Mouse (Mus musculus) heart, embryonic 15.5 days (tissue): ENCODE data around the gene Tmc5. TPM values are rescaled to one million over a fixed set of nuclear protein-coding genes. Genes with fewer than 3 reads are reported as not detected.

ENCODE experiments used
- ATAC-seq: fragments of 200-750 bp; cut with Nextera tagmentation; replicated peaks from 2 replicates; pipeline ENCODE4 v1.8.0; 2017; ENCODE audit warnings: low read depth, moderate TSS enrichment; ENCODE audit not compliant: insufficient number of reproducible peaks, insufficient read depth, low FRiP score
- H3K27ac ChIP-seq: fragments of 300-500 bp; sonication (generic); 2 replicates; pipeline ENCODE4 v1.5.1; 2015; ENCODE audit warnings: mild to moderate bottlenecking, inconsistent platforms
- H3K27me3 ChIP-seq: fragments of 300-500 bp; sonication (generic); 2 replicates; pipeline ENCODE4 v1.6.1; 2015; ENCODE audit warnings: inconsistent platforms
- H3K36me3 ChIP-seq: fragments of 300-500 bp; sonication (generic); 2 replicates; pipeline ENCODE4 v1.6.1; 2015; ENCODE audit warnings: mild to moderate bottlenecking, inconsistent platforms
- H3K4me1 ChIP-seq: fragments of 300-500 bp; sonication (generic); replicated peaks from 2 replicates; pipeline ENCODE4 v1.6.1; 2015; ENCODE audit warnings: inconsistent platforms
- H3K4me2 ChIP-seq: fragments of 300-500 bp; sonication (generic); 2 replicates; pipeline ENCODE4 v1.6.1; 2015; ENCODE audit warnings: inconsistent platforms, mild to moderate bottlenecking, moderate library complexity
- H3K4me3 ChIP-seq: fragments of 300-500 bp; sonication (generic); 2 replicates; pipeline ENCODE4 v1.5.1; 2015; ENCODE audit warnings: mild to moderate bottlenecking, inconsistent platforms
- H3K9ac ChIP-seq: fragments of 300-500 bp; sonication (generic); 2 replicates; pipeline ENCODE4 v1.6.1; 2015; ENCODE audit warnings: mild to moderate bottlenecking, inconsistent platforms
- H3K9me3 ChIP-seq: fragments of 300-500 bp; sonication (generic); replicated peaks from 2 replicates; pipeline ENCODE4 v1.6.1; 2016; ENCODE audit warnings: inconsistent platforms
- WGBS: fragments of 180-500 bp; shearing (Covaris S2); methylation state at CpG from one replicate; pipeline ENCODE4 v1.1.7; 2015; ENCODE audit warnings: mixed read lengths; 5-methylcytosine and 5-hydroxymethylcytosine counted together
- polyA plus RNA-seq: library from polyadenylated mRNA; unstranded; fragments of >200 nt; fragmentation: Nextera tagmentation; extraction: Ambion mirVana; gene quantifications from 2 replicates; pipeline ENCODE4 v1.2.1, GENCODE M21; 2015

Tmc5 gene
- polyA plus RNA-seq, 1 experiment from 2014 or later = 0.19 TPM

DNA sequence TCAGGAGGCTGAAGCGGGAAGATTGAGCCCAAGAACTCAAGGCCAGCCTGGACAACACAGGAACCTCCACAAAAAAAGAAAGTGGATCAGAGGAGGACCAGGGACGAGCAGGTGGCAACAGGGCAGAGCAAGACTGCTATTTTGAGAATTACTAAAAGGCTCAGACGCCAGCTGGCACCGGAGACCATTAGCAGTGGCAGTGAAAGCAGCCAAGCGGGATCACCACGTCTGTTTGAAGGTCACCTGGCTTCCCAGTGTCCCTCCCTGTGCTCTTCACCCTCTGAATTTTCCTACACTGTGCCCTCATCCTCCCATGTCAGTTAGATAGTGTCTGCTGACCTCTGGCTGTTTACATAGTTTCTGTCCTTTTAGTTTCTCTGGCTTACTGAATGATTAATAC, 11.2 kb upstream of the Tmc5 start:
- WGBS = 54% methylated on average over 6 of the region's 6 CpGs
- Histone ChIP-seq H3K4me1 (peaks cover 11% of the 10 kb centered on the region), H3K27ac (no peak overlapping the region), H3K9ac (no peak overlapping the region), H3K36me3 (no peaks in the 10 kb centered on the region), H3K4me2 (no peak overlapping the region), H3K27me3 (peaks cover 12% of the 10 kb centered on the region), H3K9me3 (no peaks in the 10 kb centered on the region), H3K4me3 (no peak overlapping the region)
- no peak for ATAC-seq

DNA sequence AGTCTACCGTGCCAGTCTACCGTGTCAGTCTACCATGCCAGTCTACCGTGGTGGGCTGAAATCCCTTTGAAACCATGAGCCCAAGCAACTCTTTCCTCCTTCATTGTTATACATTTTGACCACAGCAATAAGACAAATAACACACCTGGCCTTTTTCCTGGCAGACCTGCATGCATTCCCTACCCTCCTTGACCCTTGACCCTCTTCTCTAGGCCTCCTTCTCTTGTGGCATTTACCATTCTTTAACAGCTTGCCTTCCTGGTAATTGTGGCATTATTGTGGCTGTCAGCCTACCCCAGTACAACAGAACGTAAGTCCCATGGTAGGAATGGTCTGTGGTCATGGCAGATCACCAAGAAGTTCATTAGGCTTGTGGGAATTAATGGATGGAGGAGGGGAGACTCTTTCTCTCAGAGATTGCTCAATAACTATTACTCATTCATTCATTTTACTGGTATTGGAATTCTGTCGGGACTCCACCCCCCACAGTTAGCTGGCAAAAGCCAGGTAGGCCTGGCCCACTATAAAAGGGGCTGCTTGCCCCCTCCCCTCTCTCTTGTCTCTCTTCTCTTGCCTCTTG, 6.3 kb upstream of the Tmc5 start:
- Histone ChIP-seq H3K9ac (no peak overlapping the region), H3K27me3 (peaks cover 43% of the 10 kb centered on the region), H3K4me1 (peaks cover 20% of the 10 kb centered on the region), H3K9me3 (no peaks in the 10 kb centered on the region), H3K36me3 (no peaks in the 10 kb centered on the region), H3K27ac (no peak overlapping the region), H3K4me2 (no peak overlapping the region), H3K4me3 (no peak overlapping the region)
- WGBS = 91% methylated on average over 5 of the region's 5 CpGs
- ATAC-seq = no peak

DNA sequence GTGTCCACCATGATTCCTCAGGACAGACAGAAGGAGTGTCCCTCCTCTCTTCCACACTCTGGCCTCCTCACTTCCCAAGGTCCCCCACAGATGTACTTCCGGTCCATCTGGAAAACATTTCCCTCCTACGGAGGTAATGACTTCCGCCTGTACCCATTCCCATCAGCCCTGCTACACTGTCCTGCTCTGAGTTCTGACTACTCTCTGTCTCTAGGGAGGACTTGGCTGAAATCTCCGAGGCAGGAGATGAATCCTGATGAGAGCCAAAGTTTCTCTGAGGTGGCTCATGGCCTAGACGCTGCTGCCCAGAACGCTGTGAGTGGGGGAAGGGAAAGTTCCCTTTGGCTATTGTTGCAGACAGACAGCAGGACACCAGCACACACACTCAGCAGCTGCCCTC, 5.0 kb upstream of the Tmc5 start:
- H3K9ac ChIP-seq = no peak overlapping the region
- peaks cover 56% of the 10 kb centered on the region for H3K27me3 ChIP-seq
- ATAC-seq = no peak
- no peaks in the 10 kb centered on the region for H3K9me3 ChIP-seq
- 33% methylated on average over 6 of the region's 6 CpGs for WGBS
- peaks cover 23% of the 10 kb centered on the region for H3K4me1 ChIP-seq
- H3K27ac ChIP-seq = no peak overlapping the region
- H3K4me3 ChIP-seq = no peak overlapping the region
- H3K36me3 ChIP-seq = no peaks in the 10 kb centered on the region
- no peak overlapping the region for H3K4me2 ChIP-seq

DNA sequence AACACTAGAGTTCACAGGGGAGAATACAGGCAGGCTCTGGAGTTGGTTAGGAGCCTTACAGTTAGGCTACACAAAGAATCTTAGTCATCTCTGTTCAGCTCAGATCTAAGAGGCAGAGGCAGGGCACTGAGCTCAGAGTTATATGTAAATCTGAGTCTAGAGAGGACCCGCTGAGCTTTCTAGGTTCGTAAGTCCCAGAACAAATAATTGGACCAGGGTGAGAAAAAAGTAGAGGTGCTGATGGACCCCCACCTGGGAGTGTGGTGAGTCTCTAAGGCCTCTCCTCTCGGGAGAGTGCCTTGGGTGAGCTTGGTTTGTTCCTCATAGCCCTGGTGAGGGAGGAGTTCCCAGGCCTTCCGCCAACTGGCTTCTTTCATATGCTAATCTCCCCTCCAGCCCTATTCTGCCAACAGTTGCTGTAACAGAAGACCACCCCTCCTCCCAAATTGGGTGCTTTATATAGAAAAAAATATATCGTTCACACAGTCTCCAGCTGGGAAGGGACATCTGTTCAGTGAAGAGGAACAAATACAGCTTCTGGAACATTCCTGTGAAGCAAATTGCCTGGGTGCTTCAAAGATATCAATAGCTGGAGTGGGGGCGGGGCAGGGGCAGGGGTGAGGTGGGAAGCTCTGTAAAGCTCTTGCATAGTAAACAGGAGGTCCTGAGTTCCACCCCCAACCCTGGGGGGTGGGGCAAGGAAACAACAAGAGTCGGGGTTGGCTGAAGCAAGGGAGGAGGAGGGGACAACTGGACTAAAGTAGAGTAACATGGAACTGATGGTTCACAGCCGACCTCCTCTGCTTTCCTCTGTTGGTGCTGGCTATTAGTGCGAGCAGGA, 3.3 kb upstream of the Tmc5 start:
- no peaks in the 10 kb centered on the region for H3K9me3 ChIP-seq
- no peak overlapping the region for H3K4me2 ChIP-seq
- WGBS = 14% methylated on average over 9 of the region's 9 CpGs
- peaks cover 27% of the 10 kb centered on the region for H3K4me1 ChIP-seq
- no peak overlapping the region for H3K27ac ChIP-seq
- no peak overlapping the region for H3K4me3 ChIP-seq
- ATAC-seq = no peak
- no peak overlapping the region for H3K9ac ChIP-seq
- no peaks in the 10 kb centered on the region for H3K36me3 ChIP-seq
- H3K27me3 ChIP-seq = peaks cover 71% of the 10 kb centered on the region

DNA sequence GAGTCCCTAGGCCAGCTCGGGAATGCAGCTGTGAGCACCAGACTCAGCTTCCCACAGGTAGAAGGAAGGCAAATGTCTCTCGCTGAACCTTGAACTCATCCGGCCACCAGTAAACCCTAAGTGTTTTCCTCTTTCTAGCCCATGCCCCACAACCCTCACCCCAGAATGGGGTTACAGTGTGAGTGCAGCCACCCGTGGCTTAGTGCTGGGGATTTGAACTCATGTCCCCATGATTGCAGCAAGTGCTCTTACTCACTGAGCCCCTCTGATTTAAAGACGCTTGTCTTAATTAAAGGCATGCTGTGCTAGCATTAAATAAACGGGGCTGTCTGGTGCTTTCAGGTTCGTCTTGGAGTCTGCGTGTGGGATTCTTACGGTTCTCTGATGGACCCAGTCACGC, 2.5 kb upstream of the Tmc5 start:
- peaks cover 27% of the 10 kb centered on the region for H3K4me1 ChIP-seq
- H3K9me3 ChIP-seq = no peaks in the 10 kb centered on the region
- WGBS = 26% methylated on average over 10 of the region's 10 CpGs
- ATAC-seq = no peak
- H3K4me2 ChIP-seq = peak overlapping the region; percentile 51
- H3K9ac ChIP-seq = no peak overlapping the region
- H3K27ac ChIP-seq = no peak overlapping the region
- H3K4me3 ChIP-seq = peak overlapping the region; percentile 20
- H3K36me3 ChIP-seq = no peaks in the 10 kb centered on the region
- peaks cover 77% of the 10 kb centered on the region for H3K27me3 ChIP-seq

DNA sequence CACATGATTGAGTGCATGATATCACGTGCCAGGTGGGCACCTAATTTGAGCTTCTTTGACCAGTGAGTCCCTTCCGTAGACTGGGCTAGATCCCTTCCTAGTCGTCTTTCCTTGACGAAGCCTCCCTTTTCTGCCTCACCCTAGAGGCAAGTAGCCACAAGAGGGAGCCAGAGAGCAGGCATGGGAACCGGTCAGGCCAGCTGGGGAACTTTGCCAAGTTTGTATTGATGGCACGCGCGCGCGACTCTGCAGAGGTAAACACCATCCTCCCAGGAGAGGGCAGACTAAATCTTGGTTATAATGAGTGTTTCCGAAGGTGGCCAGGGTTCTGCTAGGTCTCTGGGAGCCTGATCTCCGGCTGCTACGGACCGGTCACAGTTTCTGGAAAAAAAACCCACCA, 1.9 kb upstream of the Tmc5 start:
- peaks cover 27% of the 10 kb centered on the region for H3K4me1 ChIP-seq
- WGBS = 2% methylated on average over 14 of the region's 14 CpGs
- H3K9ac ChIP-seq = no peak overlapping the region
- H3K4me2 ChIP-seq = peak overlapping the region; percentile 51
- no peaks in the 10 kb centered on the region for H3K9me3 ChIP-seq
- H3K4me3 ChIP-seq = peak overlapping the region; percentile 20
- H3K27ac ChIP-seq = no peak overlapping the region
- H3K27me3 ChIP-seq = peaks cover 83% of the 10 kb centered on the region
- peak; percentile 44; the same call in 1 of the 2 replicates for ATAC-seq
- no peaks in the 10 kb centered on the region for H3K36me3 ChIP-seq

DNA sequence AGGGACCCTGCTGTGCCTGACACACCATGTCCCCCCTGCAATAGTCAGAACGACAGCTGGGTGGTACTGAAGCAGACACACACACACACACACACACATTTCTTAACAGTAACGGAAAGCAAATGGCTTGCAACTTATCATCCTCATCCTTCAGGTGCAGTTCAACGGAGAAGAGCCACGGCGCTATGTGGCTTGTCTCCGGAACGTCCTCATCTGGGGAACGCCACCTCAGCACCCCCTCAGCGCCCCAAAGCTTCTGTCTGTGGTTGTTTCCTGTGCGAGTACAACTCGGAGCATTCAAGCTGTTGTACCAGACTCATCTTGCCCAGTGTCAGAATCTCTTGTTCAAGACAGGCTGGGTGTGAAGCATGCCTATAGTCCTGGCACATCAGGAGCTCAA, 826 bp upstream of the Tmc5 start:
- Histone ChIP-seq H3K4me3 (no peak overlapping the region), H3K27ac (no peak overlapping the region), H3K4me1 (peaks cover 27% of the 10 kb centered on the region), H3K4me2 (no peak overlapping the region), H3K9ac (no peak overlapping the region), H3K36me3 (no peaks in the 10 kb centered on the region), H3K9me3 (no peaks in the 10 kb centered on the region), H3K27me3 (peaks cover 89% of the 10 kb centered on the region)
- no peak for ATAC-seq
- 72% methylated on average over 11 of the region's 11 CpGs for WGBS

DNA sequence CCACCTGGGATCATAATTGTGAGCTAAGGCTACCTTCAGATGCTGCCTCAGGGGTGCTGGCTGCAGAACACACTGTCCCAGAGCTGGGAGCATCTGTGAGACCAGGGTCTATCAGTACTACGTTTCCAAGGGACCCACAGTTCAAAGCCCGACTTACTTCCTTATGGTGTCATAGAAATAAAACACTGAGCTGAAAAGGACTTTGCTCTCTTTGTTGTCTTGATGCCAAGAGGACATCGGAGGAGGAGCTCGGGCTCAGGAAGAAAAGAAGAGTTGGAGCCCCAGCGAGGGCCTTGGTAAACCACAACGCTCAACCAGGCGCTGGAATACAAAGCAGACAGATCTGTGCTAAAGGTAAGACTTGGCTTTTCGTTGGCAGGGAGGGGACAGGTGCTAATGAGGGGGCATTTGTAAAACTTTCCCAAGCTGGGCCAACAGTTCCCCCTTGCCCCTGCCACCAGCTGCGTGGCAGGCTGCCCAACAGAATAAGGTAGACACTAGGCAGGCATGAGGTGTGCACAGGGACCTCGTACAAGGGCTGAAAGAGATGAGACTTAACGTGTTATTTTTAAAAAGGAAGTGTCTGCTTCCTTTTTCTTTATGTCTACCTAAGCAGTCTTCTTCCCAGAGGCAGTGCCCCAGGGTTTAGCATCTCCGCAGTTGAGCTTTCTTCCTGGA, 3.0 kb downstream of the Tmc5 start:
- ATAC-seq = no peak
- no peak overlapping the region for H3K9ac ChIP-seq
- H3K36me3 ChIP-seq = no peaks in the 10 kb centered on the region
- no peak overlapping the region for H3K4me2 ChIP-seq
- no peak overlapping the region for H3K4me3 ChIP-seq
- no peak overlapping the region for H3K27ac ChIP-seq
- peaks cover 15% of the 10 kb centered on the region for H3K4me1 ChIP-seq
- H3K9me3 ChIP-seq = no peaks in the 10 kb centered on the region
- WGBS = 68% methylated on average over 12 of the region's 12 CpGs
- peaks cover 59% of the 10 kb centered on the region for H3K27me3 ChIP-seq

DNA sequence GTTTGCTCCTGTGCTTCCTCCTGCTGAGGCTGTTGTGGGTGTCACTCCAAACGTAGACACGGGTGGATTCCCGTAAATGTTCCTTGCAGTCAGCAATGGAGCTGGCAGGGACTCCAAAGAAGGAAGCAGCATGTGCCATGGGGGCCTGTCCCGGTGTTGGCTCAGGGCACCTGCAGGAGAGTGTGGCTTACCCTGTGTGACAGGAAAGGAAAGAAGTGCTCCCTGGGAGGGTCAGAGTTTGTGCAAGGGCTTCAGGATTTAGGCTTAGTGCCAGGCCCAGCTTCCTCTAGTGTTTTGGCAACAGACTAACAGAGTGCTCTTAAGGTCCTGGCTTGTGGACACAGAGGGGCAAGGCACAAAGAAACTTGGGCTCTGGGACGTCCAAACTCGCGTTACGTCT, 7.7 kb downstream of the Tmc5 start:
- H3K9me3 ChIP-seq = no peaks in the 10 kb centered on the region
- no peak overlapping the region for H3K4me2 ChIP-seq
- H3K4me1 ChIP-seq = peaks cover 3% of the 10 kb centered on the region; the same call in 1 of the 2 replicates
- 70% methylated on average over 8 of the region's 8 CpGs for WGBS
- ATAC-seq = no peak
- no peaks in the 10 kb centered on the region for H3K36me3 ChIP-seq
- H3K9ac ChIP-seq = no peak overlapping the region
- no peak overlapping the region for H3K27ac ChIP-seq
- H3K27me3 ChIP-seq = peaks cover 17% of the 10 kb centered on the region
- no peak overlapping the region for H3K4me3 ChIP-seq

DNA sequence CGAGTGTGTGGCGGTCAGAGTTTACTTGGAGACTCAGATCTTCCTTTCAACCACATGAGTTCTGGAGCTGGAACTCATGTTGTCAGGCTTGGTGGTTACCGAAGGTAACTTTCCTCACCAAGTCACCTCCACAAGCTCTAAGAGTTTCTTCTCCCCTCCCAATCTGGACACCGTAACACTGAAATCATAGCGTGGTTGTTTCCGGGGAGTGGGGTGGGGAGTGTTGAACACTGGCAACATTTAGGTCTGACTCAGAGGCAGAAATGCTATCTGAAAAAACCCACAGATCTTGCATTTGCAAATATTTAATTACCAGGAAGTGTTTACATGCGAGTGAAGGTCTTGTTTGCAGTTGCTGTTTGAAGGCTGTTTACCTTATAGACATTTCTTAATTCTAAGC, 12.7 kb downstream of the Tmc5 start:
- H3K4me3 ChIP-seq = no peak overlapping the region
- no peak overlapping the region for H3K4me2 ChIP-seq
- 86% methylated on average over 7 of the region's 7 CpGs for WGBS
- H3K36me3 ChIP-seq = no peaks in the 10 kb centered on the region
- no peak overlapping the region for H3K27ac ChIP-seq
- no peaks in the 10 kb centered on the region for H3K9me3 ChIP-seq
- peaks cover 3% of the 10 kb centered on the region; the same call in 1 of the 2 replicates for H3K4me1 ChIP-seq
- ATAC-seq = no peak
- H3K9ac ChIP-seq = no peak overlapping the region
- peaks cover 14% of the 10 kb centered on the region; the same call in 1 of the 2 replicates for H3K27me3 ChIP-seq

DNA sequence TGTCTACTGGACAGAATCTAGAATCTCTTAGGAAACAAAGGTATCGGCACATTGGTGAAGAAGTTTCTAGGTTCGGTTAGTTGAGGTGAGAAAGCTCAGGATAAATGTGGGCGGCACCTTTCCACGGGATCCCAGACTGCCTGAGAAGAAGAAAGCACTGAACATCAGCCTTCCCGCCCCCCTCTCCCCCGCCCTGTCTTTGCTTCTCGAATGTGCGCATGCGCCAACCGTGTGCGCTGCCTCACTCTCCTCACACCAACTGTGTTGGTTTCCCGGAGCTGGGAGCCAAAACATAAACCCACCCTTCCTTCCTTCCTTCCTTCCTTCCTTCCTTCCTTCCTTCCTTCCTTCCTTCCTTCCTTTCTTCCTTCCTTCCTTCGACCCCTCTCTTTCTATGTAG, 13.6 kb downstream of the Tmc5 start:
- no peak for ATAC-seq
- Histone ChIP-seq H3K27me3 (peaks cover 14% of the 10 kb centered on the region; the same call in 1 of the 2 replicates), H3K9ac (no peak overlapping the region), H3K9me3 (no peaks in the 10 kb centered on the region), H3K27ac (no peak overlapping the region), H3K36me3 (no peaks in the 10 kb centered on the region), H3K4me3 (no peak overlapping the region), H3K4me1 (no peaks in the 10 kb centered on the region), H3K4me2 (no peak overlapping the region)
- WGBS = 81% methylated on average over 13 of the region's 13 CpGs
